Mouse (Mus musculus) G1E-ER4 (cell line): ENCODE measurements around the gene Stat3. TPM values are rescaled to one million over a fixed set of nuclear protein-coding genes. Genes with fewer than 3 reads are reported as not detected.

Source experiments
- GATA1 ChIP-seq: IDR thresholded peaks from one replicate; pipeline ENCODE4 v1.8.0; 2012; ENCODE audit warnings: low read length, inconsistent platforms
- polyA plus RNA-seq: library from polyadenylated mRNA; stranded (reverse); fragments of >175 nt; gene quantifications from 2 replicates; pipeline ENCODE4 v1.2.3, GENCODE M21; 2012

Gene Stat3
- polyA plus RNA-seq, 1 experiment = 10.6 TPM

DNA sequence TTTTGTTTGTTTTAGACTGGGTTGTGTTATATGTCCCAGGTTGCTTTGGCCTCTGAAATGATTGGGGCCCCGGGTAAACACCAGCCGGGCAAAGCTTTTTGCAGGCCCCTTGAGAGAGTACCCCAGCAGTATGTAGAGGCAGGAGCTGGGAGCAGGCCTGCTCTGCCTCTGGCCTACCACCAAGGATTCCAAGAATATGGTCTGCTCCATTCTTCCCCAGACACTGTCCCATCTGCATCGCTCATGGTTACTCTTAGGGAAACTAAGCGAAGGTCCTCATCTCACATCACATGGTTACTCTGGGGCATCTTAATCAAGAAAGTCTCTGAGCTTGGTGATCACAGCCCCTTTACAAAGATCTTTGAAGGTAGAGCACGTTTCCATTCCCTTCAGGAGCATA, 29.2 kb upstream of the Stat3 start:
- no peak for TF ChIP-seq GATA1

DNA sequence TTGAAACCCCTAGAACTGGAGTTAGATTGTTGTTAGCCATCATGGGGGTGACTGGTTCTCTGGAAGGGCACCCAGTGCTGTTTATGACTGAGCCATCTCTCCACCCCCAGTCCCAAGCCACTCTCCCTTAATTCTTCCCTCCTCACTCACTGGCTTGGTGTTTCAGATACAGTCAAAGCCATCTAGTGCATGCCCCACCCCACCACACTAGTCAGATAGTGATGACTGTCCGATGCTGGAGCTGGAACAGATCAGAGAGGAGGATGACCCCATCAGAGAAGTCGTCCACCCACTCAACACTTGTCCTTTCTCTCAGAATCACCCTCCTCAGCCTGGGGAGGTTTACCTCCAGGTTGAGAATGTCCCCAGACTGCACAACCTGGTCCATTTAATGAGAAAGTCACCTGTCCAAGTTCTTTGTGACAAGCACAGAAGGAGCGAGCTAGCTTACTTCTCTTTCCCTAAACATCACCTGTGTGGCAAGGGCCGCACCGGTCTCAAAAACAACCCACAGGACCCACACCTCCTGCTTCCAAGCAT, 28.6 kb upstream of the Stat3 start:
- TF ChIP-seq GATA1 = no peak

DNA sequence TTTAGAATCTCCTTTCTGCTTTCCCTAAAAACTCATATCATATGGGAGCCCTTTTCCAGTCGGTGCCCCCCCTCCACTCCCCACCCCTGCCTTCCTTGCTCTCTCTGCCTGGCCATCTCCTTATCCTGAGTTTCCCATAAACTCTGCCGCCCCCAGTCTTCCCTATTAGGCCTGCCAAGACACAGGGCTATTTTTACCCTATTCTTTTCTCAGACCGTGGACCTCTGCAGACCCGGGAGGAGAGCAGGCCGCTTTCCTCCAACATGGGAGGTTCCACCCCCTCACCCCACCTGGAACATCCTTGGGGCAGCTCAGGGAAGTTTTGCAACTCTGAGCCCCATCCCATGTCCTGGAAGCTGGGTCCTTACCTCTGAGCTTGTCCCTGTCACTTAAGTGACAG, 28.0 kb upstream of the Stat3 start:
- TF ChIP-seq GATA1 = no peak

DNA sequence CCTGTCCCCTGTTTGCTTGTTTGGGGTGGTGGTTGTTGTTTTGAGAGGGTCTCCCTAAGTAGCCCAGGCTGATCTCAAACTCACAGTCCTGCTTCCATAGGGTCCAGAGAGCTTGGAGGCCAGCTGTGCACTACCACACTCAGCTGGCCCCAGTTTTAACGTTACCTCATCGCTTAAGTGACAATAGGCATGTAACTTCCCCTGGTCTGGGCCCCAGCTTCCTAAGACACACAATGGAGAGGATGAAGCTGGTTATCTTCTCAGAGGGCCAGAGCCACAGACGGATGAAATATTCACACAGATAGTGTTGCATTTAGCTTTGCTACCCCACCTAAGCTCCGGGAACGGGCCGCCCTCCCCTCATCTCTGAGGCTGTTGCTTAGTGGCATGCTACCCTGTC, 26.4 kb upstream of the Stat3 start:
- no peak for TF ChIP-seq GATA1

DNA sequence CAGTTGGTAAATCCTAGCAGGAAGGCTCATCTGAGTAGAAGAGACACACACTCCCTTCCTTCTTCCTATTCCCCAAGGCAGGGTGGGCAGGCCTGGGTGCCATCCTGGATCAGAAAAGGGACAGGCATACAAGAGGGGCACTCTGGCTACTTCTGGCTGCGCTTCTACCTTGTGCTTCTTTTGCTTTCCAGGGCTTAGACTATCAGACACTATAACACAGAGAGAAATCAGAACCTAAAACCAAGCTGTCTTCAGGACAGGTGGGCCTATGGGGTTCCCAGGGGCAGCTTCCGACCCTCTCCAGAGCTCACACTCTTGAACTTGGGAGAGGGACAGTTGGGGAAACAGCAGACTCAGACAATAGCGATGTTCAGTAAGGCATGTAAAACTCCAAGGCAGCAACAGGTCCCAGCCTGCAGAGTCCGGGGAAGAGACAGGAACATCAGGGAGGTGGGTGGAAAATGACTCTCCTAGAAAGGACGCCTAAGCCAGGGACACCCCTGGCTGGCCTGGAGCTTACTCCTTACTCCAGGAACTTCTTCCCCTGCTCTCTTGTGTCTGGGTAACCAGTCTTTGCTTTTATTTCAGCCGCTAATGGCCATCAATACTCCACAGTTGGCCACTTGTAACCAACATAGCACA, 25.7 kb upstream of the Stat3 start:
- TF ChIP-seq GATA1 = no peak

DNA sequence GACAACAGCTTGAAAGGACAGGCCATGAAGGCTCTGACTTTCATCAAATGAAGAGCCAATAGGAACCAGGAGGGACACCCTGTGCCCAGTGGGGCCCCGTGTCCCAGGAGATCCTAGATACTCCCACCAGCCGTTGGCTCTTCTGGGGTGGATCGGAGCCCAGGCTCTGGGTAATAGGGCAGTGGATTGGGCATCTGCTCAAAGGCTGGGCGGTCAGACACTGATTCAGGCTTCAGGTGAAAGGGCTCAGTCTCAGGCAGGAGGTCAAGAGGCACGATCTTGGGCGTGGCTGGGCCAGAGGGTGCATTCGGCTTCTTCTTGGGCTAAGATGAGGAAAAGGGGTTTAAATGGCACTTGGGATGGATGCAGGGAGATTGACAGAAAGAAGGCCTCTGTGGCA, 24.8 kb upstream of the Stat3 start:
- TF ChIP-seq GATA1 = no peak

DNA sequence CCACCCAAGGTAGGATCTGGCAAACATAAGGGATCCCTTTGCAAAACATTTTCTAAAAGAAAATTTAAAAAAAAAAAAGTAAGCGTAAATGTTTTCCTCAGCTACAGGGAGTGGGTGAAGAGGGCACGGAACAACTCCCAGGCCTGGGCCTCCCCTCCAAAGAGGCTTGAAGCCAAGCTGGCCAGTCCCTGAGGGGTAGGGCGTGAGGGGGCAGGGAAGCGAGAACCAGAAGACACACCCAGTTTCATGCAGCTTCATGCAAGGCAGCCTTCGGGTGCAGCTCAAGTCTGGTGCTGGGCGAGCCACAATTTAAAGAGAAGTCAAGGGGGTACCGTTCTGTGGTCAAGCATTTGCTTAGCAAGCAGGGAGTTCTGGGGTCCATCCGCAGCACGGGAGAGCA, 24.3 kb upstream of the Stat3 start:
- no peak for TF ChIP-seq GATA1

DNA sequence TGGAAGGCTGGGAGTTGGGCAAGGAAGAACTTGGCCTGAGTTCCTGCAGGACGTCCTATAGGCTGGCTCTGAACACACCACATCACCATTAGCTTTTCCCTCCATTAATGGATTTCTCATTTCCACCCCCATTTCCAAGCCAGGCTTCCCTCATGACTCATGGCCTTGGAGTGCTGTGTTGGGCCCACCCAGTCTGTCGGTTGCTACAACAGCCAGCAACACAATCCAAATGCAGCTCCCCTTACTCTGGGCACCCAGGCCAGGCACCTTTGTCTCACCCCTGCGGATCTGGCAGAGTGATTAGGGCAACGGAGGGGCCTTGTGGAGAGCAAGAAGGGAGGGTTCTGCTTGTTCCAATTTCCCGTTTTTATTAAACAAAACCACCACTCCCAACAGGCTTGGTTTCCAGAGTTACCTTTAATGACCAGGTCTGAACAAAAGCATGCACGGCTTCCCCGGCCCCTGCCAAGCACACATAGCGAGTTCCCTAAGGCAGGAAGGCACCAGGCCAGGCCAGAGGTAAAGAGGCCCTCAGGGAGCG, 23.1 kb upstream of the Stat3 start:
- TF ChIP-seq GATA1 = no peak

DNA sequence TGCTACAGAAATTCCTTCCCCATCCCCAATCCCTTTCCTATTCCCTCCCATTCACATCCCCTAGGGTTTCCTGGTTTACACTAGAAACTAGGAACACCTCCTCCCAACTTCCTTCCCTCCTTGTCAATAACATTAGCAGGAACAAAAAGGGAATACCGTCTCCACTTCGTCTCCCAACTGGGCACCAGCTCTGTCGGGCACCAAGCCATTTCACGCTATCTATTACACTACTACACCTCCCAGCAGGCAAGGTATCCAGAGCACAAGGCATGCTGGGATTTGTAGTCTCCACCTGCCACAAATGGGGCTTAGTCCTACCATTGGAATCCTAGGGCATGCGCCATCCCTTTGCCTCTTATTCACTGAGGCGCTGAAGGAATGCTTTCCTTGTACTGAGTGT, 21.2 kb upstream of the Stat3 start:
- TF ChIP-seq GATA1 = no peak

DNA sequence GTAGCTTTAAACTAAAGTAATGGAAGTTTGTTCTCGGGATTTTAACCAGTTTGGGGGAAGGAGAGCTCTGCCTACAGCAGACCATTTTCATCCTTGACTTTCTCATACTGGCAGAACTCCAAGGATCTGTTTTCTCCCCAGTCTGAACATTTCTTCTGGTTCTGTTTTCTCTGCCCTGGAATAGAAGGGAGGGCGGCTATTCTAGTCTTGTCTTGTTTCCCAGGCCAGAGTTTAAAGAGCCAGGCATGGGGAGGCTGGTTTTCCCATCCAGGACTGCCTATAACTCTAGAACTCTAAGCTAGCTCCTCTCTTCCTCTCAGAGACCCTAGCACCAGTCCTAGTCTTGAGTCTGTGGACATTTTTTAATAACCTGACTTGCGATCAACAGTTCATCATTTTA, 20.5 kb upstream of the Stat3 start:
- TF ChIP-seq GATA1 = no peak

DNA sequence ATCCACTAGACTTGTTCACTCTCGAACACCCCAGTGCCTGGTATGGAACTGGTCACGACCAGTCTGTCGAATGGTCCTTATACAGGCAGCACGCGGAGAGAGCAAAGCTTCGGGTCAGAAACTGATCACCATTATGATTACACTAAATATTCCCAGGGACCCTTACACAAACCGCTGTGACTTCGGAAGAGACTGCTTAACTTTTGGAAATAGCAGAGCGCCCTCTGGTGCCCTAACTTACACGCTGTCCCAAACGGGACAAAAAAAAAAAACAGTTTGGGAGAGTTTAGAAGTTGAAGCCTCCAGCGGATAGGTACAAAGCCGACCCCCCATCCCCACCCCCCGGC, 20.1 kb upstream of the Stat3 start:
- TF ChIP-seq GATA1 = no peak

DNA sequence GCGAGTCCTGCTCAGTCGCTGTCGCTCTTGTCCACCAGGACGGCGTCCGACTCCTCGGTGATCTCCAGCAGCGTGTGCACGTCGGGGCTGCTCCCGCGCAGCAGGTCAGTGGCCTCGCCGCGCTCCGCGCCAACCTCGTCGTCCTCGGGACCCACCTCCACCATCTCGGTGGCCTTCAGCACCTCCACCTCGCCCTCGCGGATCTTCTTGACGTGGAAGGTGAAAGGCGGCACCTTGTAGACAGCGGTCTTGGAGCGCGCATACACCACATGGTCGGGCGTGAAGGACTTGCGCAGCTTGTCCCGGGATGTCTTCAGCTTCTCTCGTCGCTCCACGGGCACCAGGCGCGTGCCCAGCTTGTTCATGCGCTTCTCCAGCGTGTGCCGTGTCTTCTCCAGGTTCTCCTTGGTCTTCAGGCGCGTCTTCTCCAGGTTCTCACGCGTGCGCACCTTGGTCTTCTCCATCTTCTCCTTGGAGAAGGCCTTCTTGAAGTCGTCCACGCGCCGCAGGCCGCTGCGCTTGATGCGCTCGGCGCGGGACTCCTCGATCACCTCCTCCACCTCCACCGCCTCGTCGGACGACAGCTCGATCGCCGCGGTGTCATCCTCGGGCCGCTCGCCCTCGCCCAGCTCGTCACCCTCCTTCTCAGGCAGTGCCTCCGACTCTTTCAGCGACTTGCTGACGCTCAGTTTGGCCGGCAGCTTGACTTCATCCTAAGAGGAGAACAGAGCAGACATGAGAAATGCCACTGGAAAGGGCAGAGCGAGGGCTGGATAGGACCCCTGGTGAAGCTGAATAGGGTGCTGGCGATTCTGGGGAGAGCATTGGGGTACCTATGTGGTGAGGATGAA, 19.5 kb upstream of the Stat3 start:
- TF ChIP-seq GATA1 = no peak

DNA sequence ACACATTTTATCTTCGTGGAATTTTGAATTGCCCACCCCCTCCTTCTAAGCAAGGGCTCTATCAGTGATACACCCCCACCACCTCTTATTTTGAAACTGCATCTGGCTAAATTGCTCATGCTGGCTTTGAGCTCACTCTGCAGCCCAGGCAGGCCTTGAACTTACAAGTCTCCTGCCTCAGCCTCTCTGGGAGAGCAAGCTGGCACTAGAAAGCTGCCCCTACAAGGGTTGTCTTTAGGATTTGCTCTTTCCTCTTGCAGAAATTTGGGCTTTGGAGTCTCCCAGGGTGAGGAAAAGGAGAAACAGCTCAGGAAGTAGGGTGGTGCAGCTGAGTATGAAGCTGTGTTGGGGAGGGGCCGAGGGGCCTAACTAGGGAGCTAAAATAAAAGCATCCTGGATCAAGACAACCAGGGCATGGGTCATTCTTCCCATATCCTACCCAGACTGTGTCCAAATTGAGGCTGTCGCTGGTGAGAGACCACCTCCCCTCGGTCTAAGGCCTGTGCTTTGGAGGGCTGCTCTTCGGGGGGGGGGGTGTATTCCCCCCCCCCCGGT, 18.7 kb upstream of the Stat3 start:
- TF ChIP-seq GATA1 = no peak

DNA sequence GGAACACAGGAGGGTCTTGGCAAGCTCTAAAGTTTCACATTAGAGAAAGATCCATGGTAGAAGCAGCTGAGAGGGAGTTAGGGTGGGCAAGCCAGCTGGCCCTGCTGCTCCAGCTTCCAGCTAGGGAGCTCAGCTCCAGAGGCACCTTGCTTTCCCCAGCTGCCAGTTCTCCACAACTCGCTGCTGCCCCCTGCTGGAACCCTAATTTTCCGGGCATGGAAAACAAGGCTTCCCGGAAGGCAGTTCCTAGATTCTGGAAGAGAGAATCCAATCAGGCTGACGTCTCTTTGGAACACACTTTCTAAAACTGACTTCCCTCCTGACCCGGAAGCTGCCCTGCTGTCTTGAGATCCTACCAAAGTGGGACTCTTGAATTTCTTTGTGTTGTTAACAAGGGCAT, 17.9 kb upstream of the Stat3 start:
- no peak for TF ChIP-seq GATA1

DNA sequence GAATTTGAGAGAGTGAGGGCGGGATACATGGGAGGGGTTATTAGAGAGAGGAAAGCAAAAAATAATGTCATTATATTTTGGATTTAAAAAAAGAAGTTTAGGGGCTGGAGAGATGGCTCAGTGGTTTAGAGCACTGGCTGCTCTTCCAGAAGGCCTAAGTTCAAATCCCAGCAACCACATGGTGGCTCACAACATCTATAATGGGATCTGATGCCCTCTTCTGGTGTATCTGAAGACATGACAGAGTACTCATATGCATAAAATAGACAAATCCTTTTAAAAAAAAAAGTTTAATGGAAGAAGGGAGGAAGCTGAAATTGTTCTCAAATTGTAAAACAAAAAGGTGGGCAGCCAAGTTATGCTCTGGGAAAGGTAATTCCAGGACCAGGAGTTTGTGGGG, 10.2 kb upstream of the Stat3 start:
- no peak for TF ChIP-seq GATA1

DNA sequence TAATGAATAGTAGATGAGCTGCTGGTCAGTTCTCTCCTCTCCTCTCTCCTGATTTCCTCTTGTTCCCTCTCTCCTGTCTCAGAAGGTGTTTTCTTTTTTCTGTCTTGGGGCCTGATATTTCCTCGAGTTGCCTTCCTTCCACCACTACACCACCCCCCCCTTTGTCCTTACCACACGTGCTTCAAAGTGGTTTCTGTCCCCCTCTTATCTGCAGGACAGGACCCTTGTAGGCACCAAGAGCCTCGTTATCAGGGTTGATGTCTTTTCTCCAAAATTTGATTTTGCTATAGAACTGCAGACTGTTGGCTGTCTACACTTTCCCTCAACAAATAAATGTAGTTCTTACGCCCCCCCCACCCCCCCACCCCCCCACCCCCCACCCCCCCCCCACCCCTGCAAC, 9.0 kb upstream of the Stat3 start:
- TF ChIP-seq GATA1 = no peak

DNA sequence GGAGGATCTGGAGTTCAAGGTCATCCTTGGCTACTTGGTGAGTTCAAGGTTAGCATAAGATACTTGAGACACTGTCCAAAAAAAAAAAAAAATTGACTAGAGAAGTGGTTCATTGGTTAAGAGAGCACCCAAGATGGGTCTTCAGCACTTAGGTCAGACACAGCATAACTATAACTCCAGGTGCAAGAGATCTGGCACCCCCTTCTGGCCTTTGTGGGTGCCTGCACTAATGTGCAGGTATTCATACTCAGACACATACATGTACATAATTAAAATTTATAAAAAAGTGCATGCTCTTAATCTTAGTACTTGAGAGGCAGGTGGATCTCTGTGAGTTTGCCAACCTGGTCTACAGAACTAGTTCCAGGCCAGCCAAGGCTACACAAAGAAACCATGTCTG, 8.2 kb upstream of the Stat3 start:
- no peak for TF ChIP-seq GATA1

DNA sequence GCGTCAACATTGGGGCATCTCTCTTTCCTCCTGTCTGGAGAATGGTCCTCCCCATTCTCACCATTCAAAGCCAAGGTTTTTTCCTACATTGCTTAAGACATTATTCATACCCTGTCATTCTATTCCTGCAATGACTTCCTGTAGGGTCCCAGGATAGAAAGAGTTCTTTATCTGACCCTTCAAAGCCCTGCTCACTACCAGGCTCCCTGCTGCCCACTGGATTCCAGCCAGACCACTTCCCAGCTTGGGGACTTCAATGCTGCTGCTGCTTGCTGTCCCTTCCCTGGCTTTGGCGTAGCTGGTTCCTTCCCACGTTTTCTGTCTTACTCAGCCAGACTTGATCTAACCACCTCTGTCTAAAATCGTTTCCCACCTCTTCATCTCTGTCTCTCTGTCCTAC, 7.5 kb upstream of the Stat3 start:
- no peak for TF ChIP-seq GATA1
